Mouse (Mus musculus) liver, embryonic 14.5 days (tissue): ENCODE results near the gene Fermt2. TPM values are rescaled to one million over a fixed set of nuclear protein-coding genes. Genes with fewer than 3 reads are reported as not detected.

Experiments
- ATAC-seq: fragments of 200-750 bp; cut with Nextera tagmentation; 2 replicates; pipeline ENCODE4 v1.8.0; 2017; ENCODE audit warnings: moderate number of reproducible peaks, mild to moderate bottlenecking, moderate library complexity; ENCODE audit not compliant: insufficient read depth
- DNase-seq, 3 experiments: peaks; one replicate each; pipeline ENCODE4 v3.0.0-alpha.2; 2012 to 2013; ENCODE audit warnings: low read depth in 3 of 3, low spot score in 3 of 3
- H3K27ac ChIP-seq: fragments of 300-500 bp; sonication (generic); 2 replicates; pipeline ENCODE4 v1.5.1; 2014; ENCODE audit warnings: moderate library complexity, mild to moderate bottlenecking, control low read depth, inconsistent platforms
- H3K27me3 ChIP-seq: fragments of 300-500 bp; sonication (generic); 2 replicates; pipeline ENCODE4 v1.6.1; 2014; ENCODE audit warnings: mild to moderate bottlenecking, low read length, moderate library complexity; ENCODE audit not compliant: control insufficient read depth, insufficient read depth
- H3K36me3 ChIP-seq: fragments of 300-500 bp; sonication (generic); replicated peaks from 2 replicates; pipeline ENCODE4 v1.6.1; 2014; ENCODE audit warnings: low read depth; ENCODE audit not compliant: control insufficient read depth, insufficient read depth
- H3K4me1 ChIP-seq, 2 experiments: fragments of 200-500 bp in 1 of 2; fragments of 300-500 bp in 1 of 2; sonication (generic) in 1 of 2; replicated peaks; 2 replicates each; pipeline ENCODE4 v1.6.1; 2012 to 2014; ENCODE audit warnings: antibody characterized with exemption in 1 of 2, inconsistent platforms in 1 of 2, low read length in 1 of 2; ENCODE audit not compliant: control insufficient read depth in 2 of 2, insufficient read depth in 2 of 2
- H3K4me2 ChIP-seq: fragments of 300-500 bp; sonication (generic); 2 replicates; pipeline ENCODE4 v1.6.1; 2014; ENCODE audit warnings: low read depth, mild to moderate bottlenecking, control low read depth, moderate library complexity
- H3K4me3 ChIP-seq, 2 experiments: fragments of 200-500 bp in 1 of 2; fragments of 300-500 bp in 1 of 2; sonication (generic) in 1 of 2; 2 replicates each; pipeline ENCODE4 v1.5.1; 2012 to 2014; ENCODE audit warnings: low read depth in 2 of 2, low read length in 2 of 2, mild to moderate bottlenecking in 2 of 2, control low read depth in 1 of 2, inconsistent platforms in 1 of 2, moderate library complexity in 1 of 2; ENCODE audit not compliant: insufficient read depth in 1 of 2
- H3K9ac ChIP-seq: fragments of 300-500 bp; sonication (generic); replicated peaks from 2 replicates; pipeline ENCODE4 v1.6.1; 2014; ENCODE audit warnings: mild to moderate bottlenecking, control low read depth, moderate library complexity
- H3K9me3 ChIP-seq: fragments of 300-500 bp; sonication (generic); 2 replicates; pipeline ENCODE4 v1.6.1; 2016; ENCODE audit warnings: low read length, mixed read lengths; ENCODE audit not compliant: control insufficient read depth
- CTCF ChIP-seq: IDR thresholded peaks from 2 replicates; pipeline ENCODE4 v1.5.1; 2016; ENCODE audit warnings: antibody characterized with exemption, low read depth, control low read depth
- EP300 ChIP-seq: IDR thresholded peaks from 2 replicates; pipeline ENCODE4 v1.6.1; 2016; ENCODE audit warnings: antibody characterized with exemption, low read depth
- WGBS: fragments of 180-500 bp; shearing (Covaris S2); extraction: QIAGEN DNeasy Blood & Tissue Kit; methylation state at CpG from one replicate; pipeline ENCODE4 v1.1.7; 2014; ENCODE audit not compliant: insufficient replicate concordance; 5-methylcytosine and 5-hydroxymethylcytosine counted together
- polyA plus RNA-seq, 2 experiments: library from polyadenylated mRNA; depleted of rRNA in 1 of 2; stranded (reverse) in 1 of 2; unstranded in 1 of 2; fragments of >200 nt; fragmentation: Nextera tagmentation in 1 of 2; extraction: Ambion mirVana in 1 of 2; gene quantifications; 2 replicates each; pipeline versions ENCODE4 v1.2.1 to v1.2.3; 2012 to 2014

Gene Fermt2
- polyA plus RNA-seq, 2 experiments, result 13.6 to 25.5 TPM

GRCm38 (mm10) chr14:45456502-45456846, 73.4 kb downstream of the Fermt2 start:
- Histone ChIP-seq H3K4me3 (no peak overlapping the region), H3K9ac (no peak overlapping the region), H3K4me1 (peaks cover 0 to 31% of the 10 kb centered on the region in 2 experiments; a peak in 3 of 4 replicates), H3K36me3 (no peaks in the 10 kb centered on the region), H3K27me3 (no peaks in the 10 kb centered on the region), H3K27ac (no peak overlapping the region), H3K4me2 (no peak overlapping the region), H3K9me3 (no peaks in the 10 kb centered on the region)
- 0% methylated on average over 1 of the region's 1 CpGs for WGBS
- DNase-seq (no peak), ATAC-seq (no peak)
- no peak for TF ChIP-seq EP300
- TF ChIP-seq CTCF, result no peak

- WGBS, result 55% methylated on average over 12 of the region's 12 CpGs
- DNase-seq (no peak), ATAC-seq (no peak)
- Histone ChIP-seq H3K4me3 (no peak overlapping the region), H3K9ac (no peak overlapping the region), H3K27me3 (no peaks in the 10 kb centered on the region), H3K4me2 (no peak overlapping the region), H3K9me3 (no peaks in the 10 kb centered on the region), H3K4me1 (peaks cover 0 to 35% of the 10 kb centered on the region in 2 experiments; a peak in 3 of 4 replicates), H3K27ac (no peak overlapping the region), H3K36me3 (no peaks in the 10 kb centered on the region)
- TF ChIP-seq EP300 (no peak), CTCF (no peak)
Measured at GRCm38 (mm10) chr14:45455651-45456501, 74.0 kb downstream of the Fermt2 start.

GRCm38 (mm10) chr14:45453538-45454233, 76.2 kb downstream of the Fermt2 start:
- ATAC-seq (no peak), DNase-seq (no peak)
- 70% methylated on average over 5 of the region's 5 CpGs for WGBS

GRCm38 (mm10) chr14:45452861-45453512, 76.9 kb downstream of the Fermt2 start:
- no peak overlapping the region for H3K9ac ChIP-seq
- TF ChIP-seq EP300, result no peak
- no peak for TF ChIP-seq CTCF
- H3K4me1 ChIP-seq, result peaks cover 0 to 35% of the 10 kb centered on the region in 2 experiments; a peak in 3 of 4 replicates
- peak in 2 of 3 experiments; percentile 14 to 23 for DNase-seq
- no peaks in the 10 kb centered on the region for H3K27me3 ChIP-seq
- ATAC-seq, result peak; percentile 74
- H3K9me3 ChIP-seq, result no peaks in the 10 kb centered on the region
- H3K4me2 ChIP-seq, result no peak overlapping the region
- H3K27ac ChIP-seq, result no peak overlapping the region
- 7% methylated on average over 11 of the region's 11 CpGs for WGBS
- no peak overlapping the region for H3K4me3 ChIP-seq
- no peaks in the 10 kb centered on the region for H3K36me3 ChIP-seq

More at GRCm38 (mm10) chr14:45453538-45454233, 76.2 kb downstream of the Fermt2 start:
- Histone ChIP-seq H3K9me3 (no peaks in the 10 kb centered on the region), H3K4me2 (no peak overlapping the region), H3K27ac (no peak overlapping the region), H3K27me3 (no peaks in the 10 kb centered on the region), H3K4me3 (no peak overlapping the region), H3K4me1 (peaks cover 0 to 35% of the 10 kb centered on the region in 2 experiments; a peak in 3 of 4 replicates), H3K36me3 (no peaks in the 10 kb centered on the region), H3K9ac (no peak overlapping the region)
- TF ChIP-seq EP300 (no peak), CTCF (no peak)
